Mouse (Mus musculus) cerebellum, adult 2 months (tissue): Measurements from ENCODE around the gene Lyl1.

ENCODE experiments used
- CTCF ChIP-seq: fragments of 200-500 bp; IDR thresholded peaks from 2 replicates; pipeline ENCODE4 v1.5.1; 2011; ENCODE audit warnings: low read depth, mild to moderate bottlenecking, control low read depth, low read length, moderate library complexity, borderline replicate concordance; ENCODE audit not compliant: insufficient read depth
- POLR2A ChIP-seq: fragments of 200-500 bp; IDR thresholded peaks from 2 replicates; pipeline ENCODE4 v1.6.1; 2011; ENCODE audit warnings: low read length, control low read depth, borderline replicate concordance; ENCODE audit not compliant: insufficient read depth

DNA sequence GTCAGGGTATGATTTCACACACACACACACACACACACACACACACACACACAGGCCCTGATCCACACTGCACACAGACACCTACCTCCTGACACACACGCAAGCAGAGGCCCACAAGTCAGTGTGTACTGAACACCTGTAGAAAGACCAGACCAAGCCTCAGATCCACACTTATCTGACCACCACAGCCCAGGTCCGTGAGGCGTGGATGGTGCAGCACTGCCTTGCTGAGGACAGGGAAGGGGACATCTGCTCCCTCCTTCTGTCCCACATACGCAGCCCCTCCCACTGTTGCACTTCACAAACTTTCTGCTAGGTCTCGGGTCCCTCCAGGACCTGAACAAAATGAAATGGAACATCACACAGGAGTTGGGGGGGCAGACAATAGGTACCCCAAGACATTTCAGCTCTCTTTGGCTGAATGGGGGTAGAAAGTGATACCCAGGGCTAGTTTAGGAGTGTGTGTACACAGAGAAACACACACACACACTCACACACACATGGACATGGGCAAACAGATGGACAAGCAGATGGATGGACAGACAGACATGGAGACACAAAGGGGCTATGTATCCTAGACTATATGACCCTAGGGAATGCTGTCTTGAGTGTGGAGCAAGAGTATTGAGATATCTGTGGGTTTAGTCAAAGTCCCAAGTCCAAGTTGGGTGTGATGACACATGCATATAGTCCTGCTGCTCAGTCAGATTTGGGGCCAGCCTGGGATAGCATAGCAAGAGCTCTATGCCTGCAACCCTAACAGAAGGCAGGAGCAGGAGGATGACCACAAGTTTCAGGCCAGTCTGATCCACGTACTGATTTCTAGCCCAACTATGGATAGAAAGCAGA lies 51.7 kb downstream of the Lyl1 start:
- TF ChIP-seq POLR2A (no peak), CTCF (no peak)
